Mouse (Mus musculus): ENCODE results near the gene Gm10401. TPM values are rescaled to one million over a fixed set of nuclear protein-coding genes. Genes with fewer than 3 reads are reported as not detected.

Gm10401 gene
- total and polyA plus RNA-seq, 3 experiments, result 1.7 to 10.9 TPM; not detected in 1

GRCm38 (mm10) chr5:115068671-115069421, 29.2 kb downstream of the Gm10401 start:
- Histone ChIP-seq H3K4me2 (ENCODE audit: insufficient read depth, low read depth, poor library complexity, severe bottlenecking) (no peak overlapping the region), H3K27me3 (replicated peaks) (no peaks in the 10 kb centered on the region), H3K9me3 (replicated peaks; ENCODE audit: low read length) (no peaks in the 10 kb centered on the region), H3K27ac (ENCODE audit: insufficient read depth, low read depth) (no peak overlapping the region), H3K79me2 (replicated peaks; ENCODE audit: control insufficient read depth, extremely low read depth, insufficient read depth, poor library complexity, severe bottlenecking) (peaks cover 4% of the 10 kb centered on the region; the same call in 1 of the 2 replicates), H3K4me3 (replicated peaks in 1 of 3; ENCODE audit: low read depth in 2 of 3, low read length in 2 of 3, poor library complexity in 1 of 3) (no peak overlapping the region), H3K36me3 (replicated peaks in 1 of 2; ENCODE audit: control insufficient read depth in 1 of 2, insufficient read depth in 1 of 2, low read length in 1 of 2) (peaks cover 2 to 48% of the 10 kb centered on the region in 2 experiments), H3K4me1 (ENCODE audit: control insufficient read depth in 1 of 2, insufficient read depth in 2 of 2) (peaks cover 4 to 50% of the 10 kb centered on the region in 2 experiments; a peak in 3 of 4 replicates), H3K9ac (ENCODE audit: insufficient read depth, low read depth) (no peak overlapping the region)
- TF ChIP-seq MAZ (IDR thresholded peaks at IDR 0.05; ENCODE audit: low read depth, low read length), result no peak
- no peak for TF ChIP-seq UBTF (IDR thresholded peaks at IDR 0.05; ENCODE audit: low read depth, low read length)
- no peak for TF ChIP-seq TCF12 (IDR thresholded peaks at IDR 0.05; ENCODE audit: low read depth, low read length)
- TF ChIP-seq CTCF (conservative IDR thresholded peaks at IDR 0.05 in 1 of 2, IDR thresholded peaks at IDR 0.05 in 1 of 2; ENCODE audit: low read depth in 2 of 2, low read length in 2 of 2), result no peak
- TF ChIP-seq USF2 (conservative IDR thresholded peaks at IDR 0.05; ENCODE audit: low read depth, low read length), result no peak
- TF ChIP-seq BHLHE40 (IDR thresholded peaks at IDR 0.05; ENCODE audit: low read depth, low read length), result no peak
- no peak for TF ChIP-seq ZMIZ1 (IDR thresholded peaks at IDR 0.05; ENCODE audit: low read depth, low read length)
- TF ChIP-seq TBP (conservative IDR thresholded peaks at IDR 0.05; ENCODE audit: low read depth, low read length), result no peak
- no peak for TF ChIP-seq MEF2A (IDR thresholded peaks at IDR 0.05; ENCODE audit: borderline replicate concordance, low read depth, low read length)
- TF ChIP-seq PAX5 (IDR thresholded peaks at IDR 0.05; ENCODE audit: low read length), result no peak
- TF ChIP-seq JUN (IDR thresholded peaks at IDR 0.05; ENCODE audit: insufficient read depth, low read depth, low read length), result no peak
- TF ChIP-seq RAD21 (IDR thresholded peaks at IDR 0.05; ENCODE audit: low read depth, low read length), result no peak
- TF ChIP-seq NELFE (IDR thresholded peaks at IDR 0.05; ENCODE audit: low read depth, low read length), result no peak
- TF ChIP-seq KAT2A (IDR thresholded peaks at IDR 0.05; ENCODE audit: insufficient replicate concordance, low read length), result no peak
- TF ChIP-seq IRF4 (IDR thresholded peaks at IDR 0.05; ENCODE audit: low read depth, low read length), result no peak
- no peak for TF ChIP-seq ELF1 (IDR thresholded peaks at IDR 0.05; ENCODE audit: low read depth, low read length)
- TF ChIP-seq CHD2 (IDR thresholded peaks at IDR 0.05; ENCODE audit: low read length), result no peak
- TF ChIP-seq RCOR1 (conservative IDR thresholded peaks at IDR 0.05; ENCODE audit: low read depth, low read length), result no peak
- in situ Hi-C loops (cut with MboI; ENCODE audit: low pct_ligation_motif_present, low pct_unique_long_range_greater_than_20kb, low sequenced_read_pairs), result no loop called here
- DNase-seq (ENCODE audit: extremely low read depth), result peak; percentile 58
- dilution Hi-C loops (cut with MboI; ENCODE audit: extremely low pct_ligation_motif_present, extremely low pct_unique_long_range_greater_than_20kb, low sequenced_read_pairs), result no loop called here

GRCm38 (mm10) chr5:115066245-115066644, 31.9 kb downstream of the Gm10401 start:
- H3K36me3 ChIP-seq (replicated peaks in 1 of 2; ENCODE audit: control insufficient read depth in 1 of 2, insufficient read depth in 1 of 2, low read length in 1 of 2), result peaks cover 6 to 55% of the 10 kb centered on the region in 2 experiments
- H3K79me2 ChIP-seq (replicated peaks; ENCODE audit: control insufficient read depth, extremely low read depth, insufficient read depth, poor library complexity, severe bottlenecking), result peaks cover 4% of the 10 kb centered on the region; the same call in 1 of the 2 replicates
- no peak overlapping the region for H3K4me3 ChIP-seq (replicated peaks in 1 of 3; ENCODE audit: low read depth in 2 of 3, low read length in 2 of 3, poor library complexity in 1 of 3)
- H3K9ac ChIP-seq (ENCODE audit: insufficient read depth, low read depth), result no peak overlapping the region
- no peak overlapping the region for H3K27ac ChIP-seq (ENCODE audit: insufficient read depth, low read depth)
- dilution Hi-C loops (cut with MboI; ENCODE audit: extremely low pct_ligation_motif_present, extremely low pct_unique_long_range_greater_than_20kb, low sequenced_read_pairs) (no loop called here), in situ Hi-C loops (cut with MboI; ENCODE audit: low pct_ligation_motif_present, low pct_unique_long_range_greater_than_20kb, low sequenced_read_pairs) (no loop called here)
- DNase-seq (ENCODE audit: extremely low read depth), result no peak
- H3K9me3 ChIP-seq (replicated peaks; ENCODE audit: low read length), result no peaks in the 10 kb centered on the region
- peaks cover 4 to 42% of the 10 kb centered on the region in 2 experiments; a peak in 3 of 4 replicates for H3K4me1 ChIP-seq (ENCODE audit: control insufficient read depth in 1 of 2, insufficient read depth in 2 of 2)
- H3K27me3 ChIP-seq (replicated peaks), result no peaks in the 10 kb centered on the region
- no peak overlapping the region for H3K4me2 ChIP-seq (ENCODE audit: insufficient read depth, low read depth, poor library complexity, severe bottlenecking)
- TF ChIP-seq CTCF (conservative IDR thresholded peaks at IDR 0.05 in 1 of 2, IDR thresholded peaks at IDR 0.05 in 1 of 2; ENCODE audit: low read depth in 2 of 2, low read length in 2 of 2), result no peak
- no peak for TF ChIP-seq POLR2A (IDR thresholded peaks at IDR 0.05; ENCODE audit: low read depth, low read length)
- no peak for TF ChIP-seq BHLHE40 (IDR thresholded peaks at IDR 0.05; ENCODE audit: low read depth, low read length)
- TF ChIP-seq ZMIZ1 (IDR thresholded peaks at IDR 0.05; ENCODE audit: low read depth, low read length), result no peak
